Mouse (Mus musculus) intestine, embryonic 16.5 days (tissue): ENCODE results near the gene Zbtb7a. TPM values are rescaled to one million over a fixed set of nuclear protein-coding genes. Genes with fewer than 3 reads are reported as not detected.

Experiments
- ATAC-seq: fragments of 200-750 bp; cut with Nextera tagmentation; 2 replicates; pipeline ENCODE4 v1.8.0; 2017; ENCODE audit warnings: moderate TSS enrichment, moderate library complexity
- H3K27ac ChIP-seq: fragments of 300-500 bp; sonication (generic); 2 replicates; pipeline ENCODE4 v1.5.1; 2014; ENCODE audit warnings: mild to moderate bottlenecking, low read length
- H3K27me3 ChIP-seq: fragments of 300-500 bp; sonication (generic); replicated peaks from 2 replicates; pipeline ENCODE4 v1.6.1; 2014; ENCODE audit warnings: low read length, control low read depth, mixed read lengths; ENCODE audit not compliant: control insufficient read depth, insufficient read depth
- H3K36me3 ChIP-seq: fragments of 300-500 bp; sonication (generic); 2 replicates; pipeline ENCODE4 v1.6.1; 2014; ENCODE audit warnings: low read length, control low read depth; ENCODE audit not compliant: control insufficient read depth, insufficient read depth
- H3K4me1 ChIP-seq: fragments of 300-500 bp; sonication (generic); 2 replicates; pipeline ENCODE4 v1.6.1; 2014; ENCODE audit warnings: low read length, control low read depth, mixed read lengths; ENCODE audit not compliant: control insufficient read depth, insufficient read depth
- H3K4me2 ChIP-seq: fragments of 300-500 bp; sonication (generic); 2 replicates; pipeline ENCODE4 v1.6.1; 2014; ENCODE audit warnings: low read depth, low read length, control low read depth
- H3K4me3 ChIP-seq: fragments of 300-500 bp; sonication (generic); 2 replicates; pipeline ENCODE4 v1.5.1; 2014; ENCODE audit warnings: mild to moderate bottlenecking, low read length
- H3K9ac ChIP-seq: fragments of 300-500 bp; sonication (generic); 2 replicates; pipeline ENCODE4 v1.6.1; 2014; ENCODE audit warnings: low read depth, low read length
- H3K9me3 ChIP-seq: fragments of 300-500 bp; sonication (generic); 2 replicates; pipeline ENCODE4 v1.6.1; 2016; ENCODE audit warnings: low read length, control low read depth; ENCODE audit not compliant: control insufficient read depth
- WGBS: fragments of 180-500 bp; shearing (Covaris S2); extraction: QIAGEN DNeasy Blood & Tissue Kit; methylation state at CpG from one replicate; pipeline ENCODE4 v1.1.7; 2014; 5-methylcytosine and 5-hydroxymethylcytosine counted together
- polyA plus RNA-seq: library from polyadenylated mRNA; unstranded; fragments of >200 nt; fragmentation: Nextera tagmentation; extraction: Ambion mirVana; gene quantifications from 2 replicates; pipeline ENCODE4 v1.2.1, GENCODE M21; 2015

The Zbtb7a gene
- polyA plus RNA-seq, 1 experiment from 2014 or later: 47.4 TPM

DNA sequence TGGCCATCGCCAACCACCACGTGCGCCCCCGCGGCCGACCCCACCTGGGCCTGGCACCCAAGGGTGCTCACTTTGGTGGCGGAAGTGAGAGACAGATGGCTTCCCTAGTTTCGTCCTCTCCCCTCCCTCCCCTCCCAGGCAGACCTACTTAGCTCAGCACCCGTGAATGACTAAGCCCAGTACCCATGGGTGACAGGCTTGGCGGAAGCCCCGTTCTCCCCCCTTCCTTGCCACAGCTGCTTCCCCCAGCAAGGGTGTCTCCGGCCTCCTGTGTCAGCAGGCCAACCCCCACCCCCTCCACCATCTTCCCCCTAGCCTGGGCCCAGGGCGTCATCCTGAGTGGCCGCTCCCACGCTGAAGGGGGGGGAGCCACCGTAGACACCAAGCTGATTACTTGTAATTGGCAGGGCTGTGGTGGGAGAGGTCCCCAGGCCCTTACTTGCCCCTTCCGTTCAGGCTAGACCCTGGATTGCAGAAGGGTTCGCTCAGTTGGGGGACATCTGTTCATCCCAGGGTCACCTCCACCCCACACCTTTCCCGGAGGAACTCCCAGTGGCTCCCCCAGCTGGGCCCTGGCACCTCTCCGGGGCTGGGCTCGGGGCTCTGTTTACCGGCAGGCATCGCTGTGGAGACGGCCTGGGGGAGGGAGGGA lies 3.2 kb downstream of the Zbtb7a start:
- ATAC-seq: no peak

DNA sequence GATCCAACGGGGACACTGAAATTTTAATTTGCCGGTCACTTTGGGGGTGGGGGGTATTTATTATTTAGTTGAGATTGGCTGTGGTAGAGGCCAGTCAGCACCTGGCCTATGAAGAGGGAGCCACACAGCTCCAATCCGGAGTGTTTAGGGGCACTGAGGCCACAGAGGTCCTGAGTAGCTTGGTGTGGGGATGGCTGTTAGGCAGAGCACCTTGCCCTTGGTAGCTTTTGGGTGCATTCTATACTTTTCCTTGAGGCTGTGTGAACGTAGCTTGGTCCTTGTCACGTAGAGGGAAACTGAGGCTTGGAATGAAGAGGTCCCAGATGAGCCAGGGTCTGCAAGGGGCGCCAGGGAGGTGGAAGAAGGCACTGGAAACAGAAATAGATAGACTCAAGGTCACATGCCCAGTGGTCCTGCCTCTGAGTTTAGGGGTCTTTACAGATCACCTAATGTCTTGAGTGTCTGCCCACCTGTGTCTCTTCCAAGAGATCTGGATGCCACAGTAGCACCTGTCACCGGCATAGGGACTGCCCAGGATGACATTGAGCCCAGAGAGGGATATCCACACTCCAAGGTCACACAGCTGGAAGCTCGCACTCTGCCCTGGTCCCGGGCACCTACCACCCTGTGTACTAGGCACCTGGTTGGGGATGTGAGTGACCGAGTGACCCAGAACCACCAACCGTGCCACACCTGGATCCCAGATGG lies 4.0 kb downstream of the Zbtb7a start:
- Histone ChIP-seq H3K36me3 (peaks cover 2% of the 10 kb centered on the region), H3K27ac (peak overlapping the region; percentile 94), H3K4me3 (peak overlapping the region; percentile 90), H3K4me1 (peaks cover 42% of the 10 kb centered on the region), H3K9me3 (no peaks in the 10 kb centered on the region), H3K27me3 (no peaks in the 10 kb centered on the region), H3K9ac (peak overlapping the region; percentile 88), H3K4me2 (peak overlapping the region; percentile 63)
- WGBS: 48% methylated on average over 11 of the region's 11 CpGs
- ATAC-seq: no peak

More for the DNA sequence above, 3.2 kb downstream of the Zbtb7a start:
- H3K27ac ChIP-seq: peak overlapping the region; percentile 94
- no peaks in the 10 kb centered on the region for H3K9me3 ChIP-seq
- 1% methylated on average over 24 of the region's 24 CpGs for WGBS
- H3K4me1 ChIP-seq: peaks cover 42% of the 10 kb centered on the region
- no peaks in the 10 kb centered on the region for H3K36me3 ChIP-seq
- H3K4me3 ChIP-seq: peak overlapping the region; percentile 90
- H3K9ac ChIP-seq: peak overlapping the region; percentile 88
- H3K27me3 ChIP-seq: no peaks in the 10 kb centered on the region
- H3K4me2 ChIP-seq: peak overlapping the region; percentile 63

GRCm38 (mm10) chr10:81139529-81139846 lies 4.5 kb downstream of the Zbtb7a start:
- Histone ChIP-seq H3K9me3 (no peaks in the 10 kb centered on the region), H3K4me2 (peak overlapping the region; percentile 63), H3K36me3 (peaks cover 7% of the 10 kb centered on the region), H3K9ac (peak overlapping the region; percentile 88), H3K27ac (peak overlapping the region; percentile 94), H3K4me3 (peak overlapping the region; percentile 90), H3K4me1 (peaks cover 43% of the 10 kb centered on the region), H3K27me3 (no peaks in the 10 kb centered on the region)
- 64% methylated on average over 4 of the region's 4 CpGs for WGBS
- no peak for ATAC-seq

GRCm38 (mm10) chr10:81140005-81140404 lies 5.0 kb downstream of the Zbtb7a start:
- ATAC-seq: no peak
- WGBS: 39% methylated on average over 8 of the region's 8 CpGs

GRCm38 (mm10) chr10:81140717-81141454 lies 5.9 kb downstream of the Zbtb7a start:
- 40% methylated on average over 10 of the region's 10 CpGs for WGBS
- Histone ChIP-seq H3K9me3 (no peaks in the 10 kb centered on the region), H3K4me1 (peaks cover 48% of the 10 kb centered on the region), H3K27ac (peak overlapping the region; percentile 94), H3K27me3 (no peaks in the 10 kb centered on the region), H3K4me3 (peak overlapping the region; percentile 90), H3K36me3 (peaks cover 20% of the 10 kb centered on the region), H3K4me2 (peak overlapping the region; percentile 63), H3K9ac (peak overlapping the region; percentile 88)
- peak; percentile 10 for ATAC-seq

More at GRCm38 (mm10) chr10:81140005-81140404, 5.0 kb downstream of the Zbtb7a start:
- Histone ChIP-seq H3K36me3 (peaks cover 12% of the 10 kb centered on the region), H3K9me3 (no peaks in the 10 kb centered on the region), H3K4me3 (peak overlapping the region; percentile 90), H3K4me2 (peak overlapping the region; percentile 63), H3K27me3 (no peaks in the 10 kb centered on the region), H3K4me1 (peaks cover 45% of the 10 kb centered on the region), H3K27ac (peak overlapping the region; percentile 94), H3K9ac (peak overlapping the region; percentile 88)

DNA sequence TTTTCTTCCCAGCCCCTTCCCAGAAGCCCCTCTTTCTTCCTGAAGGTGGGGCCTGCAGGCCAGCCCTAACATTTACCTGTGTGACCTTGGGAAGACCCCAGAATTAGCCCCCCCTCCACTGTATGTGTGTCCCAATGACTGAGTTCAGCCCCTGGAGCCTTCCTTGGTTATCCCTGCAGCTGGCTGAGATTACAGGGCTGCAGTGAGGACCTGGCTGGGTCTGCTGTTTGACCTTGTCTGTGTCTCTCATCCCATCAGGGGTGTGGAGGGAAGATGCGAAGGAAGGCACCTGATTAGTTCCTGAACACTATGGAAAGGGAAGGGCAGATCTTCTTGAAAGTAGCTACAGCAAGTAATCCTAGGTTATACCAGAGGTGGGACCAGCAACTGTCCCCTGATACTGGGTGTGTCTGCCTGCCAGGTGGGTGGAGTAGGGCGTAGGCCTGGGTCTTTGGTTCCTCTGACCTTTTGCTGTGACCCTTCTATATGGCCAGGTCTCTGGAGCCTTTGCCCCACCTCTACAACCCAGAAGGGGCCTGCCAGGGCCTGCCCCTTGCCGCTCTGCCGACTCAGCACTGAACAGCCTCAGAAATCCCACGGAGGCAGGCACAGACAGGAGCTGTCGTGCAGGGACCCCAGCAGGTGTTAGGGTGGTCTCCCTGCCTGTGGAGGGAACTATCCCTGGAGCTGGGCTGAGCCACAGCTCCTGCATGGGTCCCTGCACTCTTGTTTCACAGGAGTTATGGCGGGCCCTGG lies 6.6 kb downstream of the Zbtb7a start:
- Histone ChIP-seq H3K4me2 (peak overlapping the region; percentile 63), H3K27ac (peak overlapping the region; percentile 94), H3K4me1 (peaks cover 55% of the 10 kb centered on the region), H3K9ac (peak overlapping the region; percentile 88), H3K36me3 (peaks cover 27% of the 10 kb centered on the region), H3K4me3 (peak overlapping the region; percentile 90), H3K9me3 (no peaks in the 10 kb centered on the region), H3K27me3 (no peaks in the 10 kb centered on the region)
- WGBS: 65% methylated on average over 7 of the region's 7 CpGs
- peak; percentile 4 for ATAC-seq

DNA sequence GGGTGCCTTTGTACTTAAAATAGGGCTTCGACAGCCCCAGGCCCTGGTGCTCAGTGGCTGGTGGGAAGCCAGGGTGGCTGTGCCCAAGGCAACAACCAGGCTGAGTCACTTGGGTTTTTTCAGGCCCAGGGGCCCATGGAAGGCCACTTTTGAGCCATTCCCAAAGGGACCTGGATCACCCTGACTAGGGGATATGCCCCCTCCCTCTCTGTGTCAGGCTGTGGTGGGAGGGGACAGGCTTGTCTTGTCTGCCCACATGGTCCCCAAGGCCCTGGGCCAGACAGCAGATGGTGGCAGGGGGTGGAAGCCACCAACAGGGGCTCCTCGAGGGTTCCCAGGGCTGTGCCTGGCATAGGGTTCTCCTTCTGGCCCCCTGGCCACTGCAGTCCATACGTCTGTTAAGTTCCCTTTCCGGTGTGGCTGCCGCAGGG lies 7.5 kb downstream of the Zbtb7a start:
- H3K4me2 ChIP-seq: peak overlapping the region; percentile 63
- no peak for ATAC-seq
- peaks cover 35% of the 10 kb centered on the region for H3K36me3 ChIP-seq
- H3K4me1 ChIP-seq: peaks cover 58% of the 10 kb centered on the region
- H3K27ac ChIP-seq: peak overlapping the region; percentile 85
- H3K9me3 ChIP-seq: no peaks in the 10 kb centered on the region
- H3K4me3 ChIP-seq: peak overlapping the region; percentile 6; the same call in 1 of the 2 replicates
- peak overlapping the region; percentile 88 for H3K9ac ChIP-seq
- H3K27me3 ChIP-seq: no peaks in the 10 kb centered on the region
- WGBS: 73% methylated on average over 5 of the region's 5 CpGs

GRCm38 (mm10) chr10:81143157-81143633 lies 8.2 kb downstream of the Zbtb7a start:
- WGBS: 85% methylated on average over 7 of the region's 7 CpGs
- Histone ChIP-seq H3K27me3 (no peaks in the 10 kb centered on the region), H3K4me3 (no peak overlapping the region), H3K9ac (peak overlapping the region; percentile 88; the same call in 1 of the 2 replicates), H3K4me2 (no peak overlapping the region), H3K36me3 (peaks cover 42% of the 10 kb centered on the region), H3K27ac (peak overlapping the region; percentile 85), H3K4me1 (peaks cover 58% of the 10 kb centered on the region), H3K9me3 (no peaks in the 10 kb centered on the region)
- ATAC-seq: no peak
